ENCODE assay signal across 20 mouse cellular contexts in the genomic region with DNA sequence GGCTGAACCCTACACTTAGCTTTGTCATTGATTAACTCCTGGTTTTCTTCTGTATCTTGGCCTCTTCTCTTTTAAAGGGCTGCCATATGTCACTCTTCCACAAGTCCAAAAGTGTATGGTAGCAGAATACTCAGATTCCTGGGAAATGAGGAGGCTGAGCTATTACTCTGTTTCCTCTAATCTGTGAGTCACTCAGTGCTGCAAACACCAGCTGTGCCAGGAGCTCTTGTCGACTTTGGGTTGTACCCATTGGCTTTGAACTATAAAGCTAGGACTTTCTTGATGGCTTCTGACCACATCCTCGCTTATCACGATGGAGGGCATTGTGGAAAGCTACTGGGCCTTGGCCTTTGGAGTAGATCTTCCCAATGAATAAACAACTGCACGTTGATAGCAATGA. TPM values are rescaled to one million over a fixed set of nuclear protein-coding genes. Genes with fewer than 3 reads are reported as not detected.
A peak's percentile ranks its signal among the peaks of the same experiment; 100 is the strongest.
DNase-seq lines count a peak whose midpoint lies in the region; ATAC-seq and TF ChIP-seq lines count a peak whose summit lies in the region.
"Had no signal": no experiment of that assay in that cellular context is flagged by ENCODE, and none has a peak within 500 bp of the region (broad histone marks: within the 10 kb centered on the region; RNA-seq: fewer than 3 reads in every experiment).

No protein-coding gene starts in this region.

- WGBS in lung, postnatal 0 days: 73% methylated on average over 4 of the region's 4 CpGs

- no peak for TF ChIP-seq CTCF in embryonic fibroblast, embryonic 13.5 days (IDR thresholded peaks at IDR 0.05; ENCODE audit: borderline replicate concordance, insufficient read depth, low read length)
- TF ChIP-seq CTCF in lung, postnatal 0 days (IDR thresholded peaks at IDR 0.05): no peak

- no peak overlapping the region for H3K4me3 ChIP-seq in embryonic fibroblast, embryonic 13.5 days (ENCODE audit: insufficient read depth, low read length)
- no peak overlapping the region for H3K4me3 ChIP-seq in lung, postnatal 0 days (ENCODE audit: low read depth, low read length)
- H3K4me3 ChIP-seq: embryonic facial prominence, embryonic 12.5 days; forebrain, embryonic 12.5 days; heart, embryonic 12.5 days; hindbrain, embryonic 15.5 days had no signal

- H3K27me3 ChIP-seq in lung, postnatal 0 days (replicated peaks; ENCODE audit: insufficient read depth, low read length): no peaks in the 10 kb centered on the region
- H3K27me3 ChIP-seq: CH12.LX; embryonic facial prominence, embryonic 12.5 days; forebrain, embryonic 12.5 days; heart, embryonic 12.5 days; hindbrain, embryonic 15.5 days had no signal

- H3K4me2 ChIP-seq in lung, postnatal 0 days (replicated peaks; ENCODE audit: low read depth, low read length): no peak overlapping the region
- H3K4me2 ChIP-seq: embryonic facial prominence, embryonic 12.5 days; forebrain, embryonic 12.5 days; heart, embryonic 12.5 days; hindbrain, embryonic 15.5 days had no signal

- ATAC-seq in lung, postnatal 0 days: no peak
- ATAC-seq: forebrain, embryonic 16.5 days; intestine, embryonic 16.5 days had no signal

- no peak for TF ChIP-seq EP300 in lung, postnatal 0 days (IDR thresholded peaks at IDR 0.05)

- H3K9ac ChIP-seq in lung, postnatal 0 days (replicated peaks; ENCODE audit: low read depth): no peak overlapping the region
- H3K9ac ChIP-seq: embryonic facial prominence, embryonic 12.5 days; forebrain, embryonic 12.5 days; heart, embryonic 12.5 days; hindbrain, embryonic 15.5 days had no signal

- H3K9me3 ChIP-seq in lung, postnatal 0 days (ENCODE audit: low read length): no peaks in the 10 kb centered on the region
- H3K9me3 ChIP-seq: embryonic facial prominence, embryonic 12.5 days; forebrain, embryonic 12.5 days; heart, embryonic 12.5 days; hindbrain, embryonic 15.5 days had no signal

- 0 out of 2 replicates have a peak overlapping the region, but pooled peaks have one; percentile 27 for H3K27ac ChIP-seq in embryonic fibroblast, embryonic 13.5 days (ENCODE audit: insufficient read depth, low read length)
- no peak overlapping the region for H3K27ac ChIP-seq in lung, postnatal 0 days (ENCODE audit: low read length)
- H3K27ac ChIP-seq: embryonic facial prominence, embryonic 12.5 days; forebrain, embryonic 12.5 days; hindbrain, embryonic 15.5 days had no signal

- no peaks in the 10 kb centered on the region for H3K36me3 ChIP-seq in lung, postnatal 0 days (ENCODE audit: insufficient read depth, low read length)
- H3K36me3 ChIP-seq: embryonic facial prominence, embryonic 12.5 days; forebrain, embryonic 12.5 days; heart, embryonic 12.5 days; hindbrain, embryonic 15.5 days had no signal

- no peak for TF ChIP-seq POLR2A in embryonic fibroblast, embryonic 13.5 days (IDR thresholded peaks at IDR 0.05; ENCODE audit: low read depth, low read length)

- DNase-seq in adrenal gland, adult (ENCODE audit: inconsistent age in 2 of 2, low spot score in 1 of 2): peak; percentile 44 to 76
- DNase-seq in adrenal gland, postnatal 14 days: no peak
- peak; percentile 8 for DNase-seq in heart, adult 11 months
- DNase-seq in heart, postnatal 4 days: no peak
- DNase-seq in layer of hippocampus, adult 18-20 months (ENCODE audit: low spot score in 2 of 2): no peak
- DNase-seq in lung, postnatal 0 days (ENCODE audit: low spot score): no peak
- DNase-seq: cerebellum, adult 11 months; cerebellum, adult 8-10 months; cerebellum, postnatal 14 days; embryo, embryonic 11 days; gastrocnemius, postnatal 10 days; kidney, adult 2 months had no signal

- peaks cover 4% of the 10 kb centered on the region; the same call in 1 of the 2 replicates for H3K4me1 ChIP-seq in embryonic fibroblast, embryonic 13.5 days (ENCODE audit: control insufficient read depth, insufficient read depth, low read length)
- H3K4me1 ChIP-seq in lung, postnatal 0 days (ENCODE audit: insufficient read depth, low read depth, low read length): no peaks in the 10 kb centered on the region
- H3K4me1 ChIP-seq: embryonic facial prominence, embryonic 12.5 days; forebrain, embryonic 12.5 days; heart, embryonic 12.5 days; hindbrain, embryonic 15.5 days had no signal

RNA-seq across cellular contexts. Expression of gene Asb13, which starts 45.3 kb away (rescaled TPM):
- total RNA-seq in adrenal gland, postnatal 14 days (2021): 11.6 and 12.5 TPM in 2 replicates
- total RNA-seq in heart, postnatal 4 days (2021): 1 to 10 TPM; 5.4 to 8.4 TPM
- 4.9 and 5.1 TPM in 2 replicates for polyA plus RNA-seq in embryonic fibroblast, embryonic 13.5 days (2011; ENCODE audit: insufficient read length, low read depth, missing spikeins)
- total RNA-seq in layer of hippocampus, adult 18-20 months (2021): 10 to 100 TPM; 30.3 to 34.1 TPM
- 6.4 and 7.1 TPM in 2 replicates for polyA plus RNA-seq in lung, postnatal 0 days (2015; fragmentation: Nextera tagmentation; extraction: Ambion mirVana)

Comparison
In these comparisons a context has a peak if more than half of its experiments do, and no peak if none do; other contexts are left out.
1. DNase-seq: peak in adrenal gland, adult (2 of 2) and heart, adult 11 months (single experiment); none in adrenal gland, postnatal 14 days (single experiment), heart, postnatal 4 days (single experiment), layer of hippocampus, adult 18-20 months (0 of 2) and lung, postnatal 0 days (single experiment).